Mouse (Mus musculus) fat pad, adult 2 months (tissue): ENCODE measurements around the gene Gria1.

Experiments used
- DNase-seq: peaks from one replicate; pipeline ENCODE4 v3.0.0-alpha.2; 2011; ENCODE audit warnings: low read depth, low spot score; ENCODE audit errors: extremely low read depth

Gene Gria1

DNA sequence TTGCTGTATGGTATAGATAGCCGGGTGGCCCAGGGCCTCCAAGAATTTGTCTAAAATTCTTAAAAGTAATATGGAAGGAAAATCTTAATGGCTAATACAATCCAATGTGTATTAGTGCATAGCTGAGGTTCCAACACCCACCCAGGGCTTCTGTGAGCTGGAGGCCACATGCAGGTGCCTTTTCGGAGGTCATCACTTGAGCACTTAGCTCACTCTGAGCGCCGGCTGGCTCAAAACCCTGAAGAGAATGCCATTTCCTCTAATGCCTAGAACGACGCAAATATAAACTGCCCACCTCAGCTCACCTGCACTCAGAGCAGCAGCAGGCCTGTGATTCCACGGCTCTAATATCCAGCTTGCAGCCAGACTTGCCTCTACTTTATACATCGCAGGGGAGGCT lies 148.9 kb downstream of the Gria1 start:
- no peak for DNase-seq

DNA sequence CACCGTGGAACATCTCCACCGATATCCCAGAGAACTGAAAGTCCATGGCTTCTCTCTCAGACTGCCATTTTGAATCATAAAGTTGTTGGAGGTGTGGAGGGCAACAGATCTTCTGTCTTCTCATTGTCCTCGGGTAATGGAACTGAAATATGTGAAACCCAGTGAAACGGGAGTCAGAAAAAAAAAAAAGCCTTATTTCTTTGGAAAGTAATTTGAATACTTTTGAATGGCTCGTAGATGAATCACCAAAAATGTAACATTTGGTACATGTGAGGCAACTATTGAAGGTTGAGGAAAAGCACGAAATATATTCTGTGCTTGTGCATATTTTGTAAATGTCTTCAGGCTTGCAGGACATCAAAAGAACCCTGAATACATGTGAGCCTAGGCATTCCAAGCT lies 151.7 kb downstream of the Gria1 start:
- no peak for DNase-seq

DNA sequence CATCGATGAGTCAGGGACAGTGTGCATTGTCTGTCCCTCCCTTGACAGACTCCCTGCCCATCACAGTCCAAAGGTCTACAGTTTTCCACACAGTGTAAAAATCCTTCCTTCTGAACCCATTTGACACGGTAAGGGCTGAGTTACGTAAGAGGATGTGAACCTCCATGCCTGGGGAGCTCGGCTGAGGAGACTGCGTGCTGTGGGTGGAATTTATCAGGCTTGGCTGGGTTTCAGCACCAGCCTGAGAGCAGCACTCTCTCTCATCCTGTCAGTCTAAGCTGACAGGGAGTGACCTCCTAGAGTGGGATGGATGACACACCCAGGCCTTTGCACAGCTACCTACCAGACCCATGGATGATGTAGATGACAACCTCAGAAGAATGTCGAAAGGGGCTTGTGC lies 158.9 kb downstream of the Gria1 start:
- DNase-seq, result no peak

DNA sequence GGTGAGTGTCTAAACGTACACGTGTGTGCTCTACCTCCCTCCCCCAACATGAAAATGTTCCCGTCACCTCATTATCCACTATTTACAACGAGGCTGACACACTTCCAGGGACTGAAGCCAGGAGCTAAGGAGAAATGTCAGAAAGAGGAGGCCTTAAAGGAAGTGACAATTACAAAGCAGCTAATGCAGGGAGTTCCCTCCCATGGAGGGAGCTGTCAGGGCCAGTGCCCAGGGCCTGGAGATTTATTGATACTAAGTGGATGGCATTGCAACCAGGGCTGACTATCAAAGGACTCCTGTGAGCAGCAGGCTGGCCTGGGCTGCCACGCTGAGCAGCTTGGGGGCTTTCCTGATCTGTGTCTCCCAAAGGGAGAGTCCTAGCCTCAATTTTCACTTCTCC lies 163.0 kb downstream of the Gria1 start:
- no peak for DNase-seq

DNA sequence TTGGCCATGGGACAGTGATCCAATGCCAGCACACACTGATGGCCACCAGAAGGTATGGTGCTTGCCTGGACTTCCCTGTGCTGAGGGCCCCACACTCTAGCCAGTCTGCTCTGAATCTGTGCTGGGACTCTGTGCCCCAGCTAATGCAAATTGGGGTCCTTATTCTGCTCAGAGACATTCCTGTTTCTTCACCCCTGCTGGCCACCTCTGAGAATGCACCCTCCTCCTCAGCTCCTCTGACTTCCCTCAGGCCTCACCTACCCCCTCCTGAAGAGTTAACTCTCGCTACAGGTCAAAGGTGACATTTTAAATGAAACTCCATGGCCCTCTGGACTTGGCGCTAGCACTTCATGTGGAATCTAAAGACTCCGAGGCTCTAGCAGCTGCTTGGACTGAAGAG lies 165.4 kb downstream of the Gria1 start:
- no peak for DNase-seq

DNA sequence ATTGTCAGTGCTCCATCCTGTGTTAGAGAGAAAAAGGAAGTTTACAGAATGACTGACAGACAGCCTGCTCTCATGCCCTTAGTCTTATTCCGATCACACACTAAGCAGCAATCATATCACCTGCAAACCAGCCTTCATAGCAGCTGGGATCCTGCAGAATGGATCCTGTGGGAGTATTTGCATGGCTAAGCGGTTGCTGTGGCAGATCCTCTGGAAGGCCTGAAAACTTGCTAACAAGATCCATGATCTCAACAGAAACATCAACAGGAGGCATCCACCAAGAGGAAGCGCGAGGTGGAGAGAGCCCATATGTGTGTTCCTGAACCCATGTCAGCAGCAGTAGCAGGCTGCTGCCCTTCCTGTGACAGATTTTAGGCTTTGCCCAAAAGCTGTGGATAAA lies 173.0 kb downstream of the Gria1 start:
- DNase-seq, result no peak

DNA sequence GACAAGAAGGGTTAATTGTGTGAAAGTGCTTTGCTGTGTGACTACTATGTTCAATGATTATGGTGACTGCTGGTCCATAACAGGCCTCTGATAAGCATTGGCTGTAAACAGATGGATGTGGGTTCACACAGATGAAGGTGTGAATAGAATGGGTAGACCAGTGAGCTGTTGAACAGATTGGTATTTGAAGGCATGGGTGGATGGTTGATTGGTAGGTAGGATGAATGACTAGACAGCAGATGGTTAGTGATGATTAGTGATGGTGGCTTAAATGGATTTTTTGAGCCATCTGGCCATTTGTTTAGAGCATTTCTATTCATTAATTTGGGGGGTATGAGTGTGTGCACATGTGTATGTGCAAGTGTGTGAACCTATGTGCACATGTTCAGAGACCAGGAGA lies 173.9 kb downstream of the Gria1 start:
- no peak for DNase-seq

DNA sequence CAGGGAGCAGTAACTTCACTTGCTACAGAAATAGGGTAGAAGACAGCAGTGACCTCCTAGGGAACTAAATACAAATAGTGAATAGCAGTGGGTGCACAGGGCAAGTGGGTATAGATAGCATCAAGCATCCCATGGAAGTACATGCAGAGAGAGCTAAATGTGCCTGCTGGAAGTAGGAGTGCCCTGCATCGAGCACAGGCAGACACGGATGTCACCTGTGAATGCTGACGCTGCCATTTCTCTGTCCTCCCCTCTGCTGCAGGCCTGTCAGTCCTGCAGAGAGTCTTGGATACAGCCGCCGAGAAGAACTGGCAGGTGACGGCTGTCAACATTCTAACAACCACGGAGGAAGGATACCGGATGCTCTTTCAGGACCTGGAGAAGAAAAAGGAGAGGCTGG lies 178.2 kb downstream of the Gria1 start:
- DNase-seq, result no peak

DNA sequence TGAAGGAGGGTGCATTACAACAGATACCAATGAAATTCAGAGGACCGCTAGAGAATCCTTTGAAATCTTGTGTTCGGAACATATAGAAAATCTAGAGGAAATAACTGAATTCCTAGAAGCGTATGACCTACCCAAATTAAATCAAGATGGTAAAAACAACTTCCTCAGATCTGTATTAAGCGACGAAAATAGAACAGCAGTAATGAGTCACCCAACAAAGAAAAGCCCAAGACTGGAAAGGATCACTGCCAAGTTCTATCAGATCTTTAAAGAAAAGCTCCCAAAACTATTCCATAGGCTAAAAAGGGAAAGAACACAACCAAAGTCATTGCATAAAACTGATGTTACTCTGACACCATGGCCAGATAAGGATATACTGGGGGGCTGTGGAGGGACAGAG lies 183.6 kb downstream of the Gria1 start:
- DNase-seq, result no peak

DNA sequence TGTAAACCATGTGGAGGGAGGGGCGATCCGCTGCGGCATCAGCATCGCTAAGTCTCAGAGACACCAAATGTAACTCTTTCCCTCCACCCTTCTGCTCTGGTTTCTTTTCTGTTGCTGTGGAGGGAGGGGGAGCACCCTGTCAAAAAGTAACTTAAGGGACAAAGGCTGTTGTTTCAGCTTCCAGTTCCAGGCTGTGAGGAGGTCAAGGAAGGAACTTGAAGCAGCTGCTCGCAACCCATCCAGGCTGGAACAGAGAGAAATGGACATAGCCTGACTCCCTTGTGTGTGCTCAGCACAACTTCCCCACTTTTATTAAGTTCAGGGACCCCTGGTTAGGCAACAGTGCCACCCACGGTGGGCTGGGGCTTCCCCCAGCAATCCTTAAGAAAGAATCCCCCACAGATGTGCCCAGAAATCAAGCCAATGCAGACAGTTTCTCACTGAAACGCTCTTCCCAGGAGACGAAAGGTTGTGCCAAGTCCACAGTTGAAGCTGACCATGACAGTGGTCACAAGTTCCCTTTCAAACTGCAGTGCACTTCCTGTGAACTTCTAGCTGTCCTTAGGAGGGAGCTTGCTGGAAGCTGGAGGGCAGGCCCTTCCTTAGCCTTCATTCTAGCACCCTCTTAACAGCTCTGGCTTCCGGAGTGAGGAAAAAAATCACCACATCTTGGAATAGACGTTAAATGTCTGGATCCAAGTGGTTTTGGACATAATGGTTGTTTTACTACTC lies 190.2 kb downstream of the Gria1 start:
- no peak for DNase-seq

DNA sequence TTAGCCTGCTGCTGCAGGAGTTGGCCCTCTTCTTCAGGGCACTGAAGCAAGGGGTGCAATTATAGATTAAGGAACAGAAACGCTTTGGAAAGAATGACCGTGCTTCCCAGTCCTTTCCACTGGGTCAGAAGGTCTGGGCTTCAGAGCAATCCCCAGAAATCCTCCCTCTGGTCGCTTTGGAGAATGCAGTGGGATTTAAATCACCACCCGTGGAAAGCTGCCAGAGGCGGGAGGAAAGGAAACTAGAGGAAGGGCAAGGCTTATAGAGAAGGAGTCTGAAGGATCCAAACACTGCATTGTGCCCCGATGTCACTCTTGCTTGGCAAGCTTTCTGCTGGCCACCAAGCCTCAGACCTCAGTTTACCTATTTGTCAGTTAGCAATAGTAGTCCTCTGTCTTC lies 193.2 kb downstream of the Gria1 start:
- no peak for DNase-seq

DNA sequence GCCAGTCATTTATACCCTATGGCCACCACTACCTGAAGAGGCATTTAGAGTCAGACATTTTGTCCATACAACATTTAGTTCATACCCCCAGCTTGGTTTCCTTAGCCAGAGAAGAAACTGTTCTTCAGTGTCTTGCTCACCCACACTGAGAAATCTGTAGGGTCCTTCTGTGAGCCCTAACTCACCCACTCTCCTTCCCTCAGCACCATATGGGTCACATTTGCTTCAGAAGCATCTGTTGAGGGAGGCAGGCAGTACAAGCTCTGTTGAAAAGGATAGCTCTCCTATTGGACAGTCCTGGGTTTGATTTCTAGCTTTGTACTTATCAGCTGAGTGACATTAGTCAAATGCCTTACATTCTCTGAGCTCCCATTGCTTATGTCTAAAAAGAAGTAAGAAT lies 196.1 kb downstream of the Gria1 start:
- no peak for DNase-seq

DNA sequence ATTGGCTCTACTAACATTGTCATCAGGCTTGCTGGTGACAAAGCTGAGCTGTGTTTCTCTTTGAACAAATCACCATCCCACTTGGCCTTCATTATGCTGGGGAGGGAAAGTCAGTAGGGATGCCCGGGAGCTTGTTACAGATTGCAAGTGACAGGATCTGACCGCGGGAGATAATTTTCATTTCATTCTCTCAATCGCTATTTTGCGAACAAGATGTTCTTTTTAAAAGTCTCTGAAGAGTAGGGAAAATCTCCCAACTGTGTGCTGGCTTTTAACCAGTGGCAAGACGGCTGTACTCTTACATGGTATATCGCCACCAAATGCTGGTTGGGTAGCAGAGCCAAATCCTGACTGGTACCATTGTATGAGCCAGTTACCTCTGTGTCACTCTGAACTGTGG lies 202.9 kb downstream of the Gria1 start:
- DNase-seq, result no peak

DNA sequence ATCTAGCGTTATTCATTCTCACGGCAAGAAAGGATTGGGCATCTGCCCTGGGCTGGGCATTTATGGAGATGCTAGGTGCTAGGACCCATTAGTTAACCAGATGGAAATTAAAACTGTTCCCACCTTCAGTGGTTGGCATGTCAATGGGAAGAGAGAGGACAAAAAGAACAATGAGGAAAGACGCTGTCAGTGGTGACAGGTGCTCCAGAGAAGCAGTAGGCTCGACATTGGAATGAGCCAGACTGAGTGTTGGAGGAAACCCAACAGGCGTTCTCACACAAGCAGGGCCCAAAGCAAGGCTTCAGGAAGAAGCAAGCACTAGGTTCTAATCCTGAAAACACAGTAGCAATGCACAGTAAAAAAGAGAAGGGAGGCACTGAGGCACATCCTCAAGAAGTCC lies 203.4 kb downstream of the Gria1 start:
- DNase-seq, result no peak

DNA sequence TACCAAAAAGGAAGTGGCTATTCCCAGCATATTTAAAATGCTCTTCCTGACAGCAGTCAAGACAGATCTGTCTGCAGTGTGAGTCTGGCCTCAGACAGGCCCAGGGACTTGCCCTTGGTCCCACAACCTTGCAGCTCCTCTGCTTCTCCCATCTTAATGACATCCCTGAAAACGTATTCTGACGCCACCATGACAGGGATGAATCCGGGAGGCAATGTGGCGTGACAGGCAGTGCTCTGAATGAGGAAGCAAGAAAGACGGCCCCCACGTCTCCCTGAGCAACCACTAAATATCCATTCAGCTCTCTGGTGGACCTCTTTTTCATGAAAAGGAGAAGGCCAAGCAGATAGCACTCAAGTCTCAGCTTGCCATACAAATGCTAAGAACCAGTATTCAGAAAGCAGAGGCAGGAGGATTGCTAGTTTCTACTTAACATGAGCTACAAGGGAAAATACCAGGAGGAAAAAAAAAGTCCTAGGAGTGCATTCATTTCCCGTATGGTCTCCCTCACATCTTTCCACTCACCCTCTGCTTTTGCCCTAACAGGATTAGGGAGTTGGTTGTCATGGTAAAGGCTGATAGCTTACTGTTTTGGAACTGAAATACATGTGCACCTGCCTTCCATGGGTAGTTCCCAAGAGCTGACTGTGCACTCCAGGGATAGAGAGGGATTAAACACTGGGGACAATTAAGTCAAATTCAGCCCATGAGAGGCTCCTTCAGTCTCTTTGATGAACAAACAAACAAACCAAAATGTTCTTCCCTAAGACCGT lies 211.8 kb downstream of the Gria1 start:
- DNase-seq, result no peak

DNA sequence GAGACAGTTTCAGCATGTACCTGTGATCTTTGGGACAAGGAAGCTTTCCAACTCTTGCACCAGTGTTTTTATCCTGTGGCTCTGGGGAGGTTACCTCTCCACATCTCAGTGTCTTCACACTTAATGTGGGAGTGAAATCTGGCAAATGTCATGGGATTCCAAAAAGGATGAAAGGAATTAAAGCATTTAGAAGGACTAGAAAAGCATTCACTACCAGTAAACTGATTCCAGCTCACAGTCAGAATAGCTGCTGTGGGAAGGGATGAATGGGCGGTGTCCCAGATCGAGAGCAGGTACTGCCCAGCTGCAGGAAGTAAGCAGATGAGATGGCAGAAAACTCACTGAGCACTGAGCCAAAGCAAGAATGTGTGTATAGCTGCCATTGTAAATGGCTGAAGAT lies 224.3 kb downstream of the Gria1 start:
- DNase-seq, result no peak

DNA sequence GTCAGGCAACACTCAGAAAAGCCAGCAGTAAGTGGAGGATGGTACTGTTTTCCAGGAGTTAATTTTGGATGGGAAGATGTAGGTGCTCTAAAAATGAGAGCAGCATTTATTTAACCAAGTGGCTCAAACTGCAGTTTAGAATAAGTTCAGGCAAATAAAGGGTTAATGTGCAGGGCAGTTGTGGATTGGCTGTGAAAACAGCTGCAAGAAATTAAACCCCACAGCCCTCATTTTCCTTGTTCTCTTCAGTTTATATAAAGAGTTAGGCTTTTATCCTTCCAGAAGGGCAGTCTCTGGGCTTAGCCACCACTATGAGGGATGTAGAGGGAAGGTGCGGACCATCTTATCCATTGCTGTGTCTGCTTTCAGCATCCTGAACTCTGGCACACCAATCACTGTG lies 225.2 kb downstream of the Gria1 start:
- DNase-seq, result no peak

DNA sequence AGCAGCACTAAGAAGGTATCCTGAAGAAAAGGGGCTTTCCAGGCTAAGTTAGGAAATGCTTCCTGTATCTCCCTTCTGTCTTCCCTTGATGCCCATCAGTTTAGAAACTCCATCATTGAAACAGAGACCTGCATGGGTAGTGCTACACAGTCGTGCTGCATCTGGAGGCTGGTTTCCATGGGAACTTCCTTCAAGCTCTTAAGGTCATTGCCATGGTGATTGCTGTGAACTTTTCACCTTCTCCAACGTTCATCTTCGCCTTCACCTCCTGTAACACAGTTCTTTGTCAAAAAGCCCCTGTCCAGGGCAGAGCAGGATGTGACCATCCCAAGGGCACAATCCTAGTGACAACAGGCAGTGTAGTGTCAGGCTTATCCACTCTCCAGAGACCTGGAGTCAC lies 228.6 kb downstream of the Gria1 start:
- no peak for DNase-seq

DNA sequence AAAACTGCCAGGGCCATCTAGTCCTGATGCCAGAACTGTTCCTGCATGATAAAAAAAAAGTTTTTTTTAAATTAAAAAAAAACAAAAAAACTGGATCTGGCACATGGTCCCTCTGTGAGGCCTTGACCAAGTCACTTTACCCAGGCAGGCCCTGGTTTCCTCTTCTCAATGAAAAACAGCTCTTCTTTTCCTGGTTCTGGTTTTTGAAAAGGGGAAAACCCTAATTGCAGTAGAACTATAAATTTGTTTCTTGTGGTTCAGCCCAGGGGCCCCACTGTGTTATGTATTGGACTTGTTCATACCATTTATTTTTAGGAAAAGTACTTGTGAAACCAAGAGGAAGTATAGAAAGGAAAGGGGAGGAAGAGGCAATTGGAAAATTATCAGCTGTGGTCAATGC lies 232.6 kb downstream of the Gria1 start:
- DNase-seq, result no peak

DNA sequence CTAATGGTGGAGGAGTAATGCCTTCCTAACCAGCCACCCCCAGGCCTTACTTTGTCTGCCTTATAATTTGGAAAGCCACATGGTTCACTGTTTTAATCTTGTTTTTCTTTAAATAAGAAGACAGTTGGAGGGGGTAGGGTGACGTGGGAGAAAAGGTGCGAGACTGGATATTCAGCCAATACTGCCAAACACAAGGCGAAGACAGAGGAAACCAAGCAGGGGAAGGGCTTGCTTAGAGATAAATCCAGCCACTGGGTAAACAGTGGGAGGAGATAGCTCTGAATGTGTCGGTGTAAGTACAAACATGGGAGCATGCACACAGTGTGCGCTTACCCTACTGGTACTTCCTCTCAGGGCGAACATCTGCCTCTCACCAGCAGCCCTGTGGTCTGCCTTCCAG lies 233.4 kb downstream of the Gria1 start:
- no peak for DNase-seq

DNA sequence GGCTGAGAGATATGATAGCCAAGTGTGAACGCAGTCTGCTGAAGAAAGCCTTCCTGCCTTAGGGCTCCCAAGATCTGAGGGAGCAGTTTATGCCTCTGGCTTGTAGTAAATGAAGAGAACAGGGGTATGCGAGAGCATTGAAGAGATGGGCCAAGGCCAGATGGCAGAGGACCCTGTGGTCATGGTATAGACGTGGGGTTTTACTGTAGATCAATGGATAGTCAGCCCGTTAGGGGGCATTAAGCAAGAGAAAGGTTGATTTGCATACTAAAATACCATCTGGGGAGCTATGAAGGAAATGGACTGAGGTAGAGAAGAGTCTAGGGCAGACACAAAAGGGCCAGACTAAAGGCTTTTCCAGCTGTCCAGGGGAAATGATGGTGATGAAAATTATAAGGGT lies 237.7 kb downstream of the Gria1 start:
- no peak for DNase-seq

DNA sequence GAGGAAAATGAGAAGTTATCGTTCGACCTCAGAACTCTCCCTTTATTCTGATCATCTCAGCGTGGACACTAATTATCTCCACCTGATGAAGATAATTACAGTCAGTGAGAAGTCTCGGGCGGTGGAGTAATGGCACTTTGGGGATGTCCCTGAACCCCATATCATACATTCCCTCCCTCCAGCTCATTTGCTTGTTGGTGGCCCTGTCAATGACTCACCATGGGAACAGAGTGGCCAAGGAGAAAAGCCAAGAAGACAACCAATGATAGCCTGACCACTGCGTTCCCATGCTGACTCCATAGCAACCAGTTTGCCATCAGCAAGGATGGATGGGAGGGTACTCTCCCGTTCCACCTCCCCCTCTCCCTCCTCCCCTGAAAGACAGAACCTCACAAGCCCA lies 238.9 kb downstream of the Gria1 start:
- DNase-seq, result no peak

DNA sequence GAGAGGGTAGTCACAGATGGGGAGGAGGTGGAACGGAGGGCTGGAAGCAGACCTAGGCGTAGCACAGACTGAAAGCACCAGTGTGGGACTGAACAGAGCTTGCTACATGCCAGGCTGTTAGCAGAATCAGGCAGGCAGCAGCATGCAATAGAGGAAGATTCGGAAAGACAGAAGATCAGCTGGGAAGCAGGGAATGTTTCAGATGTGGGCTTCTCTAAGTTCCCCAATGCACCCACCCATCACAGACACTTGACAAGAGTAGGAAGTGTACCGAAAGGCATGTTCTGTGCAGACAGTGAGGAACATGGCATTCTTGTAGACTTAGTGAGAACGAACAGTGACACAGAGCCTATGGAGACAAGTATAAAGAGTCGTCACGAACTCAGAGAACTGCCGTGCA lies 260.5 kb downstream of the Gria1 start:
- DNase-seq, result no peak
